Mouse (Mus musculus) intestine, embryonic 14.5 days (tissue): ENCODE results near the gene Ptprr. TPM values are rescaled to one million over a fixed set of nuclear protein-coding genes. Genes with fewer than 3 reads are reported as not detected.
A peak's percentile ranks its signal among the peaks of the same experiment; 100 is the strongest.

Experiments used
- ATAC-seq: fragments of 200-750 bp; cut with Nextera tagmentation; replicated peaks from 2 replicates; pipeline ENCODE4 v1.8.0; 2017; ENCODE audit warnings: low read depth, moderate number of reproducible peaks, moderate TSS enrichment, moderate library complexity; ENCODE audit not compliant: low FRiP score, low TSS enrichment
- DNase-seq: peaks from one replicate; pipeline ENCODE4 v3.0.0-alpha.2; 2018; ENCODE audit warnings: low spot score
- H3K27ac ChIP-seq: fragments of 300-500 bp; sonication (generic); 2 replicates; pipeline ENCODE4 v1.5.1; 2014; ENCODE audit warnings: low read depth, mild to moderate bottlenecking, control low read depth
- H3K27me3 ChIP-seq: fragments of 300-500 bp; sonication (generic); replicated peaks from 2 replicates; pipeline ENCODE4 v1.6.1; 2014; ENCODE audit warnings: low read length, control low read depth; ENCODE audit not compliant: control insufficient read depth, insufficient read depth
- H3K36me3 ChIP-seq: fragments of 300-500 bp; sonication (generic); 2 replicates; pipeline ENCODE4 v1.6.1; 2014; ENCODE audit warnings: low read length, control low read depth; ENCODE audit not compliant: control insufficient read depth, insufficient read depth
- H3K4me1 ChIP-seq: fragments of 300-500 bp; sonication (generic); replicated peaks from 2 replicates; pipeline ENCODE4 v1.6.1; 2014; ENCODE audit warnings: low read length, control low read depth, mixed read lengths; ENCODE audit not compliant: control insufficient read depth, insufficient read depth
- H3K4me2 ChIP-seq: fragments of 300-500 bp; sonication (generic); 2 replicates; pipeline ENCODE4 v1.6.1; 2014; ENCODE audit warnings: low read length
- H3K4me3 ChIP-seq: fragments of 300-500 bp; sonication (generic); 2 replicates; pipeline ENCODE4 v1.5.1; 2014; ENCODE audit warnings: low read depth, low read length, control low read depth, mixed read lengths
- H3K9ac ChIP-seq: fragments of 300-500 bp; sonication (generic); 2 replicates; pipeline ENCODE4 v1.6.1; 2014; ENCODE audit warnings: mild to moderate bottlenecking, low read length
- H3K9me3 ChIP-seq: fragments of 300-500 bp; sonication (generic); 2 replicates; pipeline ENCODE4 v1.6.1; 2016; ENCODE audit warnings: low read length, control low read depth; ENCODE audit not compliant: control insufficient read depth
- WGBS: fragments of 180-500 bp; shearing (Covaris S2); extraction: QIAGEN DNeasy Blood & Tissue Kit; methylation state at CpG from one replicate; pipeline ENCODE4 v1.1.7; 2014; 5-methylcytosine and 5-hydroxymethylcytosine counted together
- polyA plus RNA-seq: library from polyadenylated mRNA; unstranded; fragments of >200 nt; fragmentation: Nextera tagmentation; extraction: Ambion mirVana; gene quantifications from 2 replicates; pipeline ENCODE4 v1.2.1, GENCODE M21; 2014

Ptprr gene
- polyA plus RNA-seq, 1 experiment from 2014 or later = 4.7 TPM

GRCm38 (mm10) chr10:116271470-116271915, 253.5 kb downstream of the Ptprr start:
- no peak overlapping the region for H3K27ac ChIP-seq

GRCm38 (mm10) chr10:116272156-116272555, 254.1 kb downstream of the Ptprr start:
- no peak overlapping the region for H3K4me3 ChIP-seq
- WGBS = 63% methylated on average over 3 of the region's 3 CpGs
- no peak overlapping the region for H3K4me2 ChIP-seq
- no peak for DNase-seq
- no peak overlapping the region for H3K9ac ChIP-seq
- H3K9me3 ChIP-seq = no peaks in the 10 kb centered on the region
- H3K4me1 ChIP-seq = peaks cover 3% of the 10 kb centered on the region; the same call in 1 of the 2 replicates
- H3K27me3 ChIP-seq = no peaks in the 10 kb centered on the region
- no peaks in the 10 kb centered on the region for H3K36me3 ChIP-seq
- no peak for ATAC-seq
- no peak overlapping the region for H3K27ac ChIP-seq

More at GRCm38 (mm10) chr10:116271470-116271915, 253.5 kb downstream of the Ptprr start:
- peaks cover 5% of the 10 kb centered on the region; the same call in 1 of the 2 replicates for H3K4me1 ChIP-seq
- H3K4me3 ChIP-seq = no peak overlapping the region
- no peaks in the 10 kb centered on the region for H3K36me3 ChIP-seq
- DNase-seq = no peak
- WGBS = 75% methylated on average over 10 of the region's 10 CpGs
- no peak for ATAC-seq
- no peak overlapping the region for H3K9ac ChIP-seq
- no peaks in the 10 kb centered on the region for H3K27me3 ChIP-seq
- H3K9me3 ChIP-seq = no peaks in the 10 kb centered on the region
- no peak overlapping the region for H3K4me2 ChIP-seq

- Histone ChIP-seq H3K36me3 (no peaks in the 10 kb centered on the region), H3K27me3 (no peaks in the 10 kb centered on the region), H3K4me2 (no peak within 1 kb of the TSS), H3K9ac (no peak within 1 kb of the TSS), H3K9me3 (no peaks in the 10 kb centered on the region), H3K27ac (no peak within 1 kb of the TSS), H3K4me3 (peak within 1 kb of the TSS; percentile 20), H3K4me1 (no peaks in the 10 kb centered on the region)
- 63% methylated on average over 7 of the region's 7 CpGs for WGBS
- ATAC-seq = no peak
- DNase-seq = no peak
Observed at GRCm38 (mm10) chr10:116275280-116275679, 257.3 kb downstream of the Ptprr start, which contains the start of gene Ptprb. Gene Ptprb, plus strand, starts transcription at chr10:116275523.

- H3K4me1 ChIP-seq = no peaks in the 10 kb centered on the region
- WGBS = 85% methylated on average over 7 of the region's 7 CpGs
- H3K27ac ChIP-seq = no peak overlapping the region
- ATAC-seq = 0 out of 2 replicates have a peak, but pooled peaks have one; percentile 27
- DNase-seq = peak; percentile 24
- H3K4me2 ChIP-seq = no peak overlapping the region
- H3K9me3 ChIP-seq = no peaks in the 10 kb centered on the region
- no peak overlapping the region for H3K4me3 ChIP-seq
- no peaks in the 10 kb centered on the region for H3K36me3 ChIP-seq
- no peak overlapping the region for H3K9ac ChIP-seq
- H3K27me3 ChIP-seq = no peaks in the 10 kb centered on the region
Observed at GRCm38 (mm10) chr10:116286697-116287344, 268.8 kb downstream of the Ptprr start.

- no peaks in the 10 kb centered on the region for H3K27me3 ChIP-seq
- H3K9me3 ChIP-seq = no peaks in the 10 kb centered on the region
- no peak overlapping the region for H3K27ac ChIP-seq
- no peaks in the 10 kb centered on the region for H3K4me1 ChIP-seq
- no peaks in the 10 kb centered on the region for H3K36me3 ChIP-seq
- H3K4me3 ChIP-seq = no peak overlapping the region
- WGBS = 33% methylated on average over 9 of the region's 9 CpGs
- DNase-seq (peak; percentile 47), ATAC-seq (no peak)
- H3K4me2 ChIP-seq = no peak overlapping the region
- no peak overlapping the region for H3K9ac ChIP-seq
Observed at GRCm38 (mm10) chr10:116288130-116288529, 270.1 kb downstream of the Ptprr start.

- H3K4me2 ChIP-seq = no peak overlapping the region
- DNase-seq = peak; percentile 31
- no peak overlapping the region for H3K27ac ChIP-seq
- H3K4me3 ChIP-seq = no peak overlapping the region
- H3K27me3 ChIP-seq = no peaks in the 10 kb centered on the region
- 72% methylated on average over 4 of the region's 4 CpGs for WGBS
- no peaks in the 10 kb centered on the region for H3K9me3 ChIP-seq
- no peaks in the 10 kb centered on the region for H3K4me1 ChIP-seq
- H3K36me3 ChIP-seq = no peaks in the 10 kb centered on the region
- no peak overlapping the region for H3K9ac ChIP-seq
- no peak for ATAC-seq
Observed at GRCm38 (mm10) chr10:116290483-116290882, 272.5 kb downstream of the Ptprr start.

- no peaks in the 10 kb centered on the region for H3K27me3 ChIP-seq
- H3K4me2 ChIP-seq = no peak overlapping the region
- H3K4me1 ChIP-seq = no peaks in the 10 kb centered on the region
- H3K9me3 ChIP-seq = no peaks in the 10 kb centered on the region
- H3K9ac ChIP-seq = no peak overlapping the region
- H3K27ac ChIP-seq = no peak overlapping the region
- 68% methylated on average over 8 of the region's 8 CpGs for WGBS
- ATAC-seq (no peak), DNase-seq (peak; percentile 48)
- no peaks in the 10 kb centered on the region for H3K36me3 ChIP-seq
- no peak overlapping the region for H3K4me3 ChIP-seq
Observed at GRCm38 (mm10) chr10:116291153-116291755, 273.2 kb downstream of the Ptprr start.

GRCm38 (mm10) chr10:116296439-116296838, 278.4 kb downstream of the Ptprr start:
- H3K27ac ChIP-seq = no peak overlapping the region
- H3K27me3 ChIP-seq = peaks cover 9% of the 10 kb centered on the region
- H3K9me3 ChIP-seq = no peaks in the 10 kb centered on the region
- DNase-seq (peak; percentile 42), ATAC-seq (no peak)
- H3K4me3 ChIP-seq = no peak overlapping the region
- H3K36me3 ChIP-seq = no peaks in the 10 kb centered on the region
- 92% methylated on average over 4 of the region's 4 CpGs for WGBS
- H3K4me2 ChIP-seq = no peak overlapping the region
- H3K9ac ChIP-seq = no peak overlapping the region
- H3K4me1 ChIP-seq = peaks cover 4% of the 10 kb centered on the region; the same call in 1 of the 2 replicates
